Mouse (Mus musculus) layer of hippocampus, postnatal 25 days (tissue): ENCODE measurements around the gene Dnajc30. TPM values are rescaled to one million over a fixed set of nuclear protein-coding genes. Genes with fewer than 3 reads are reported as not detected.

Experiments
- DNase-seq, 2 experiments: peaks; one replicate each; pipeline ENCODE4 v3.0.0; 2022; ENCODE audit warnings: mixed read lengths in 2 of 2, low spot score in 1 of 2; ENCODE audit errors: extremely low spot score in 1 of 2
- total RNA-seq, 2 experiments: library from RNA; stranded (reverse); gene quantifications; 2 replicates each; pipeline ENCODE4 v1.2.3; 2021

Dnajc30 gene
- total RNA-seq, 2 experiments from 2014 or later: 43.7 TPM

DNA sequence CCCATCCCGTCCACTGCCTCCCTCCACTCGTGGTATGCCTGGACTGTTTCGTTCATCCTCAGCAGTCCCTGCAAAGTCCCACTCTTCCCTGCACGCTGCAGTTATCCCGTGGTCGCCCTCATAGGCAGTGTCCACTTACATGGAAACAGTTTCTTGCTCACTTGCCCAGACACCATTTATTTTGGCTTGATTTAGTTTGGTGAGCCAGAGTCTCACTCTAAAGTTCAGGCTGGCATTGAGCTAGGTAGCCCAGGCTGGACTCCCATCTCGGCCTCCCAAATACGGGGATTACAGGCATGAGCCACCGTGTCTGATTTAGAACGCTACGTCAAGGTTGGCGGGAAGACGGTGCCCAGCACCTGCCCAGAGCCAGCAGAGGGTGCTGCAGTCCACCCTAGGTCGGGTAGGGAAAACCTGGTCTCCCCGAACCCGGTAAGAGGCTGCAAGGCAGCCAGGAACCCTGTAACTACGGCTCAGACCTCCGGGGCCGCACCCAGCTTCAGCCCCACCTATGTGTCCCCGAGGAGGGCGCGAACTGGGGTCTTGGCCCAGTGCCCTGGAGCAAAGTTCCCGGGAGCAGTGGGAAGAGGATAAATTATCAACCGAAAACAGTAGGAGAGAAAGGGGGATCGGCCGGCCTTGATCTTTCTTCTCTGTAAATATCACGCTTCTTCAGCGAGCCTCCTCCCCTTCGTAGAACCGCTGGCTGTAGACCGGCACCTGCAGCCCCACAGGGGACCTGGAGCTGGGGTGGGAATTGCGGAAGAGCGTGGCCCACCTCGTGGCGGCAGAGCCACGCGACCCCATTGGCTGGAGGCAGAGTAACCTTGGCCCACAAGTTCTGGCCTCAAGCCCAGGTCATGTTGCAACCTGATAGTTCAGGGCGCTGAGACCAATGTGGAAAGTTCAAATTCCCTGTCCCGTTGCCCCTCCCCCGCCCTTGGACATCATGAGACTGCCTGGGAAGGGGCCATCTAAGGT lies 43.8 kb downstream of the Dnajc30 start:
- peak in 1 of 2 experiments; percentile 14 for DNase-seq

DNA sequence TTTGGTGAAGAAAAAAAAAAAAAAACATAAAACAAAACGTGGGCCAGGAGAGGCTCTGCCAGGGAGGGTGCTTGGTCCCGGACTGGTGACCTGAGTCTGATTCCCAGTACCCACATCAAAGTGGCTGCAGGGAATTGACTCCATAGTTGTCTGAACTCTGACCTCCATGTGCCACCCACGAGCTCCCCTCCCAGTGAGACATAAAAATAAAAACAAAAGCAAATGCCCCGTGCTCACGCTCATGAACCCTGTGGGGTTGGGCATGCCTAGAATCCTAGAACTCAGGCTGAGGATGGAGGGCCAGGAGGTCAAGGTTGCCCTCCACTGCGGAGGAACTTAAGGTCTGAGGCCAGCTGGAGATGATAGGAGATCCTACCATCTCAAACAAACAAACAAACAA lies 45.0 kb downstream of the Dnajc30 start:
- DNase-seq: no peak

DNA sequence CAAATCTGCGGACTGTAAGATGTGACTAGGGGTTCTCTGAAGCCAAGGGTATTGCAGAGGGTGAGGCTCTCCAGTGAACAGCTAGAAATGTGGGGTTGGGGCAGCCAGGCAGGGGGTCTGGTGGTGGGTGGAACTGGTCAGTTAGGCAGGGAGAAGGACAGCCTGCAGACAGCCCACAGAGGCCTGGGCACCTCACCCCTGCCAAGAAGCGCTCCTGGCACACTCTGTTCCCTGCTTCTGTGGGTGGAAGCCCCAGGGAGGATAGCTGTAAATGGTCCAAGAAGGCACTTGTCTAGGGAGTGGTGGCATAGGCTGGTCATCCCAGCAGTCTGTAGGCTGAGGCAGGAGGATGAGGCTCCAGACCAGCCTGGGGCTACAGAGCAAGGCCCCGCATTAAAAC lies 45.4 kb downstream of the Dnajc30 start:
- no peak for DNase-seq

DNA sequence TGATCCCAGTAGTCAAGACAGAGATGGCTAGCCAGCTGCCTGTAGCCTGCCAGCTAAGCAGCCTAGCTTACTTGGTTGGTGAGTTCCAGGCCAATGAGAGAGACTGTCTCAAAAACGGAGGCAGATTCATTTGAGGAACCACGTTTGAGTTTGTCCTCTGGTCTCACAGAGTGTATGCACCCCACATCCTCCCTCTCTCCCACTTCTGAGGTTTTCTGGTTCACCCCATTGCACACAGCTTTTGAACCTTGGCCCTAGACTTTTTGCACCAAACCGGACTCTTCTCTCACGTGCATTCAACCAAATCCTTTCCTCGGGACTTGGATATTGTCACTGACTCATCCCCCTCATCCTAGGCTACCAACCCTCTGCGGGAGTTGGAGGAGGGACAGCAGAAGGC lies 46.0 kb downstream of the Dnajc30 start:
- no peak for DNase-seq

DNA sequence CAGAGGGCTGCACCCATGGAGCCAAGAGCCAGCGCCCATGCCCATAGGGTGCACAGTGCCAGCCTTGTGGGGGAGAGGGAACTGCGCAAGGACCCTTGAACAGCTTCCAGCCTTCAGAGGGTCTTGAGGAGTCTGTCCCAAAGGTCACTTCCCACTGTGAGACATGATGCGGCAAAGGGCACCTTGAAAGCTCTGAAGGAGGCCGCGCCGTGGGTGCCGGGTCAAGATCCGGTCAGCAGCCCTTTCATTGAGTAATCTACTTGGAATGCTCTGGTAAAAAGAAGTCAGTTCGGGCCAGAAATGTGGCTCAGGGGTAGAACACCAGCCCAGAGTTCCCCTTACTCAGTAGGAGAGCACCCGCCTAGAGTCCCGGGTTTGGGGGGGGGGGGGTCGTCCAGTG lies 49.8 kb downstream of the Dnajc30 start:
- no peak for DNase-seq

DNA sequence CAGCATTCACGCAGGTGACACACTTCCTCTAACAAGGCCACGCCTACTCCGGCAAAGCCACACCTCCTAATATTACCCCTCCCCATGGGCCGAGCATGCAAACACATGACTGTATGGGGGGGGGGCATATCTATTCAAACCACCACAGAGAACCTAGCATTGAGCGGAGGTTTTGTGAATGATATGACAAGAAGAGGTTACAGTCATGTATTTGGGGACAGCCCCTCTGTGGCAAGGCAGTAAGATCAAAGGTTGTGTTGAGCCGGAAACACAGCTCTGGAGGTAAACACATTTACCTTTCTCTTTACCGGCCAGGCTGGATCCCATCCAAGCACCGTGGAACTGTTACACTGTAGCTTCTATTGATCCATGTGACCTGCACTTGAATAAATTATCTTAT lies 51.2 kb downstream of the Dnajc30 start:
- no peak for DNase-seq

Other genes with a start within 250 kb of the Dnajc30 start
- gene Tmem270, start 157.5 kb upstream of the Dnajc30 start, total RNA-seq: not detected
- not detected for gene Cldn13, start 148.7 kb upstream of the Dnajc30 start, total RNA-seq
- gene Mettl27, start 131.8 kb upstream of the Dnajc30 start, total RNA-seq: 1 to 10 TPM; 9.2 to 9.3 TPM
- not detected for gene Cldn4, start 117.3 kb upstream of the Dnajc30 start, total RNA-seq
- gene Cldn3, start 78.0 kb upstream of the Dnajc30 start, total RNA-seq: 1 to 10 TPM in 1 of 2 experiments, under 1 TPM in 1; 0.59 to 1.2 TPM
- gene Abhd11, start 55.0 kb upstream of the Dnajc30 start, total RNA-seq: 10 to 100 TPM; 32.0 to 33.4 TPM
- gene Stx1a, start 40.7 kb upstream of the Dnajc30 start, total RNA-seq: 100 to 1,000 TPM; 113 to 115 TPM
- 10 to 100 TPM; 48.7 to 51.6 TPM for gene Bud23, start 757 bp downstream of the Dnajc30 start, total RNA-seq
- 10 to 100 TPM; 30.4 to 32.8 TPM for gene Vps37d, start 14.1 kb downstream of the Dnajc30 start, total RNA-seq
- 1 to 10 TPM; 3.1 to 5.8 TPM for gene Mlxipl, start 25.7 kb downstream of the Dnajc30 start, total RNA-seq
- gene Tbl2, start 85.5 kb downstream of the Dnajc30 start, total RNA-seq: 10 to 100 TPM; 32.1 to 34.4 TPM
- gene Bcl7b, start 104.1 kb downstream of the Dnajc30 start, total RNA-seq: 10 to 100 TPM; 49.6 to 53.7 TPM
- gene Baz1b, start 123.1 kb downstream of the Dnajc30 start, total RNA-seq: 10 to 100 TPM; 65.5 to 72.7 TPM
- gene Fzd9, start 187.0 kb downstream of the Dnajc30 start, total RNA-seq: 1 to 10 TPM; 6.2 to 7.3 TPM